Mouse (Mus musculus): Measurements from ENCODE around the gene Ets2.

DNA sequence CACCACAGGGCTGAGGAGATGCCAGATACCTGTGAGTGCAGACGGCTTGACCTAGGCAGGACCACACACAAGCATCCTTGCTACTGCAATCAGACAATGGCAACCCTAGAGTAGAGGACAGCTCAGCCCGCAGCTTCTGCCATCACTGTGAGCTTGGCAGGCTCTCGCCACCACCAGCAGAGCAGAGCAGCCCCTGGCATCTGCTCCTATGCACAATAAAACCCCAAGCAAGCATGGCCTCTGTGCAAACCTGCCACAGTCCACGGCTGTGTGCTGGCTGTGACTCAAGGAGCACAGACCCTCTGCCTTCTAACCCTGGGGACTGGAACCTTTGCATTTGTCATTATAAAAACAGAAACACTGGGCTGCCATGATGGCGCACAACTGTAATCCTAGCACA is 41.0 kb upstream of the Ets2 start:
- no peak for TF ChIP-seq FLI1 (IDR thresholded peaks at IDR 0.05; ENCODE audit: low read length)
- TF ChIP-seq GATA1 (IDR thresholded peaks at IDR 0.05; ENCODE audit: borderline replicate concordance, low read length), result no peak
